Mouse (Mus musculus) liver, postnatal 0 days (tissue): Measurements from ENCODE around the gene Sept8.

ENCODE experiments used
- CTCF ChIP-seq: sonication (generic); IDR thresholded peaks from 2 replicates; pipeline ENCODE4 v1.5.1; 2016; ENCODE audit warnings: antibody characterized with exemption, low read depth
- EP300 ChIP-seq: IDR thresholded peaks from 2 replicates; pipeline ENCODE4 v1.6.1; 2016; ENCODE audit warnings: antibody characterized with exemption, low read depth, mild to moderate bottlenecking

DNA sequence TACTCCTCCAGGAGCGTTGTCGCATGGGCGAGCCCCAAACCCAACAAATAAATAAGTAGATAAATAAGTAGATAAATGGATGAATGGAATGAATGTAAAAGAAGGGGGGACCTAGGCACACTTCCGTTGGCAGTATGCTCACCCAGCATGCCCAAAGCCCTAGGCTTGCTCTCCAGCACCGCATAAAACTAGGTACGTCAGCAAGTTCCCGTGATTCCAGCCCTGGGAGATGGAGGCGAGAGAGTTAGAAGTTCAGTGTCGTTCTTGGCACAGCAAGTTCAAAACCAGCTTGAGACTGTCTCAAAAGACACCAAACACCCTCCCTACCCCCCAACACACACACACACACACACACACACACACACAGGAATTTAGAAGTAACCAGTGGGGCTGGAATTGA, 10.9 kb downstream of the Sept8 start:
- TF ChIP-seq CTCF (no peak), EP300 (no peak)
